Mouse (Mus musculus) limb, embryonic 11.5 days (tissue): ENCODE measurements around the gene Kdm1a. TPM values are rescaled to one million over a fixed set of nuclear protein-coding genes. Genes with fewer than 3 reads are reported as not detected.

ENCODE experiments used
- ATAC-seq: fragments of 200-750 bp; cut with Nextera tagmentation; 2 replicates; pipeline ENCODE4 v1.8.0; 2017; ENCODE audit warnings: low read depth; ENCODE audit not compliant: insufficient number of reproducible peaks, low FRiP score, low TSS enrichment
- DNase-seq: peaks from one replicate; pipeline ENCODE4 v3.0.0-alpha.2; 2015; ENCODE audit warnings: low spot score
- H3K27ac ChIP-seq: fragments of 300-500 bp; sonication (generic); replicated peaks from 2 replicates; pipeline ENCODE4 v1.5.1; 2014; ENCODE audit warnings: low read depth, mild to moderate bottlenecking, low read length
- H3K27me3 ChIP-seq: fragments of 300-500 bp; sonication (generic); 2 replicates; pipeline ENCODE4 v1.6.1; 2014; ENCODE audit warnings: mild to moderate bottlenecking, low read length, mixed read lengths; ENCODE audit not compliant: control insufficient read depth, insufficient read depth
- H3K36me3 ChIP-seq: fragments of 300-500 bp; sonication (generic); 2 replicates; pipeline ENCODE4 v1.6.1; 2014; ENCODE audit warnings: mild to moderate bottlenecking, low read length, moderate library complexity, mixed read lengths; ENCODE audit not compliant: control insufficient read depth, insufficient read depth
- H3K4me1 ChIP-seq: fragments of 300-500 bp; sonication (generic); 2 replicates; pipeline ENCODE4 v1.6.1; 2014; ENCODE audit warnings: low read length, mixed read lengths; ENCODE audit not compliant: control insufficient read depth, insufficient read depth
- H3K4me2 ChIP-seq: fragments of 300-500 bp; sonication (generic); 2 replicates; pipeline ENCODE4 v1.6.1; 2014; ENCODE audit warnings: low read depth, mild to moderate bottlenecking, moderate library complexity; ENCODE audit not compliant: severe bottlenecking
- H3K4me3 ChIP-seq: fragments of 300-500 bp; sonication (generic); 2 replicates; pipeline ENCODE4 v1.5.1; 2014; ENCODE audit warnings: low read depth, low read length
- H3K9ac ChIP-seq: fragments of 300-500 bp; sonication (generic); 2 replicates; pipeline ENCODE4 v1.6.1; 2014; ENCODE audit warnings: mild to moderate bottlenecking, low read length
- H3K9me3 ChIP-seq: fragments of 300-500 bp; sonication (generic); 2 replicates; pipeline ENCODE4 v1.6.1; 2016; ENCODE audit warnings: low read length; ENCODE audit not compliant: control insufficient read depth
- WGBS: fragments of 180-500 bp; shearing (Covaris S2); extraction: QIAGEN DNeasy Blood & Tissue Kit; methylation state at CpG from one replicate; pipeline ENCODE4 v1.1.7; 2014; 5-methylcytosine and 5-hydroxymethylcytosine counted together
- microRNA-seq: library from miRNA; unstranded; fragments of <30 nt; microRNA quantifications from one replicate; pipeline ENCODE4, GENCODE M21; 2016
- polyA plus RNA-seq: library from polyadenylated mRNA; unstranded; fragments of >200 nt; fragmentation: Nextera tagmentation; extraction: Ambion mirVana; gene quantifications from 2 replicates; pipeline ENCODE4 v1.2.1, GENCODE M21; 2014

The Kdm1a gene
- polyA plus RNA-seq, 1 experiment from 2014 or later: 75.3 TPM

DNA sequence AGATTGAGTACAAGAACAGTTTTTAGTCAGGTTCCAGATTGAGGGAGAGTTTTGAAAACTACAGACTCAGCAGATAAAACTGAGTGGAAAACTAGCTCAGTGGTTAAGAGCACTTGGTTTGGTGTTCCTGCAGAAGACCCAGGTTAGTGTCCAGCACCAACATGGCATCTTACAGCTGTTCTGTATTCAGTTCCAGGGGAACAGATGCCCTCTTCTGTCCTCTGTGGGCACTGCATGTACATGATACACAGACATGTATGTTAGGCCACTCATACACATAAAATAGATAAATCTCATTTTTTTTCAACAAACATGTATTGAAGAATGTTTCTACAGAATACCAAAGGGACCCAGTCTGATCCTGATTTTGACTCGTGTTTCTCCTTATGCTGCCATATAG, 92.7 kb downstream of the Kdm1a start:
- Histone ChIP-seq H3K9me3 (no peaks in the 10 kb centered on the region), H3K4me2 (no peak overlapping the region), H3K27ac (no peak overlapping the region), H3K4me3 (no peak overlapping the region), H3K9ac (no peak overlapping the region), H3K36me3 (no peaks in the 10 kb centered on the region), H3K27me3 (no peaks in the 10 kb centered on the region), H3K4me1 (peaks cover 5% of the 10 kb centered on the region; the same call in 1 of the 2 replicates)
- DNase-seq (no peak), ATAC-seq (no peak)
- 83% methylated on average over 1 of the region's 1 CpGs for whole genome bisulfite sequencing

- no peaks in the 10 kb centered on the region for H3K9me3 ChIP-seq
- 74% methylated on average over 2 of the region's 2 CpGs for WGBS
Measured at GRCm38 (mm10) chr4:136505426-136506215, 96.9 kb downstream of the Kdm1a start.

More at GRCm38 (mm10) chr4:136505426-136506215, 96.9 kb downstream of the Kdm1a start:
- H3K4me3 ChIP-seq: no peak overlapping the region
- no peaks in the 10 kb centered on the region for H3K27me3 ChIP-seq
- H3K9ac ChIP-seq: no peak overlapping the region
- ATAC-seq: no peak
- no peak for DNase-seq
- no peak overlapping the region for H3K27ac ChIP-seq
- no peak overlapping the region for H3K4me2 ChIP-seq
- no peaks in the 10 kb centered on the region for H3K36me3 ChIP-seq
- H3K4me1 ChIP-seq: no peaks in the 10 kb centered on the region

Small RNA genes lying within 50 kb of the gene (microRNA-seq; reads per million reads assigned to microRNA genes)
- not detected for gene Gm22180

Other genes with a start within 250 kb of the Kdm1a start
- gene Htr1d, start 179.2 kb downstream of the Kdm1a start, polyA plus RNA-seq: 0.15 TPM in 1 of 2 replicates, not detected in the other
- 0.08 and 0.10 TPM in 2 replicates for gene 6030445D17Rik, start 140.5 kb downstream of the Kdm1a start, polyA plus RNA-seq
- 134 and 137 TPM in 2 replicates for gene Luzp1, start 133.0 kb downstream of the Kdm1a start, polyA plus RNA-seq
- gene Tex46, start 7.7 kb upstream of the Kdm1a start, polyA plus RNA-seq: not detected in 2 replicates
- gene Lactbl1, start 19.9 kb upstream of the Kdm1a start, polyA plus RNA-seq: not detected in 2 replicates
- 12.5 and 16.2 TPM in 2 replicates for gene Ephb2, start 233.3 kb upstream of the Kdm1a start, polyA plus RNA-seq